Mouse (Mus musculus) mouse trophoblast stem cell (cell line): ENCODE results near the gene Camk2g.

ENCODE experiments used
- in situ Hi-C, 2 experiments: fragments of 300-500 bp; cut with MseI, MboI; formaldehyde crosslinking; loops; 2 replicates in 1 of 2; 3 replicates in 1 of 2; pipeline ENCODE4 v1.15.1; 2025

Gene Camk2g

GRCm38 (mm10) chr14:20702096-20702740 is 91.7 kb downstream of the Camk2g start:
- in situ Hi-C loops = no loop called here

GRCm38 (mm10) chr14:20701554-20701953 is 92.3 kb downstream of the Camk2g start:
- in situ Hi-C loops = no loop called here

GRCm38 (mm10) chr14:20700362-20700761 is 93.5 kb downstream of the Camk2g start:
- in situ Hi-C loops = no loop called here

GRCm38 (mm10) chr14:20698515-20698914 is 95.4 kb downstream of the Camk2g start:
- in situ Hi-C loops = no loop called here

GRCm38 (mm10) chr14:20696986-20697385 is 96.9 kb downstream of the Camk2g start:
- in situ Hi-C loops = no loop called here

GRCm38 (mm10) chr14:20695761-20696520 is 97.9 kb downstream of the Camk2g start:
- in situ Hi-C loops = no loop called here

GRCm38 (mm10) chr14:20694884-20695760 is 98.8 kb downstream of the Camk2g start, which contains the start of gene Fut11:
Gene Fut11, plus strand, starts transcription at chr14:20694968.
- in situ Hi-C loops = no loop called here

- in situ Hi-C loops = no loop called here
Observed at GRCm38 (mm10) chr14:20694185-20694883, 99.6 kb downstream of the Camk2g start.

GRCm38 (mm10) chr14:20693589-20694101 is 100.2 kb downstream of the Camk2g start:
- in situ Hi-C loops = no loop called here

- in situ Hi-C loops = no loop called here
Observed at GRCm38 (mm10) chr14:20691772-20692171, 102.1 kb downstream of the Camk2g start.

GRCm38 (mm10) chr14:20689009-20689408 is 104.9 kb downstream of the Camk2g start:
- in situ Hi-C loops = no loop called here

- in situ Hi-C loops = no loop called here
Observed at GRCm38 (mm10) chr14:20686576-20686975, 107.3 kb downstream of the Camk2g start.
